Mouse (Mus musculus) layer of hippocampus, adult 9-11 months (tissue): ENCODE data around the gene Rassf8.

Experiments used
- DNase-seq: peaks from one replicate; pipeline ENCODE4 v3.0.0; 2022

Rassf8 gene

DNA sequence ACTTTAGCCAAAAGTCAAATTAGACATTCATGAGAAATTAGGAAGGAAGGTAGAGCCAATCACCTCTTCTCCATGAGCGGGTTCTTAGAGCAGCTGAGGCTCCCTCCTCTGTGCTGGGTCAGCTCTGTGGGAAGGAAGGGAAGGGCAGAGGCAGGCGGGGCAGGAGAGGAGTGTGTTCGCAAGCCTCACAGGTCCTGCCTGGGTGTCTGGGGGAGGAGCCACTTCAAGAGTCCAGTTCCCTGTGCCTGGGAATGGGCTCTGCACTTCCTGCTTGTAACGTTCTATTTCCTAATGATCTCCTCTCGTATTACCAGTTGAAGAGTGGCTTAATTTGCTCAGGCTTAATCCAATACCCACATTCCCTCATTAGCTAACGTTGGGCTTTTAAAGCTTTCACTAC, 32.8 kb downstream of the Rassf8 start:
- DNase-seq, result no peak

DNA sequence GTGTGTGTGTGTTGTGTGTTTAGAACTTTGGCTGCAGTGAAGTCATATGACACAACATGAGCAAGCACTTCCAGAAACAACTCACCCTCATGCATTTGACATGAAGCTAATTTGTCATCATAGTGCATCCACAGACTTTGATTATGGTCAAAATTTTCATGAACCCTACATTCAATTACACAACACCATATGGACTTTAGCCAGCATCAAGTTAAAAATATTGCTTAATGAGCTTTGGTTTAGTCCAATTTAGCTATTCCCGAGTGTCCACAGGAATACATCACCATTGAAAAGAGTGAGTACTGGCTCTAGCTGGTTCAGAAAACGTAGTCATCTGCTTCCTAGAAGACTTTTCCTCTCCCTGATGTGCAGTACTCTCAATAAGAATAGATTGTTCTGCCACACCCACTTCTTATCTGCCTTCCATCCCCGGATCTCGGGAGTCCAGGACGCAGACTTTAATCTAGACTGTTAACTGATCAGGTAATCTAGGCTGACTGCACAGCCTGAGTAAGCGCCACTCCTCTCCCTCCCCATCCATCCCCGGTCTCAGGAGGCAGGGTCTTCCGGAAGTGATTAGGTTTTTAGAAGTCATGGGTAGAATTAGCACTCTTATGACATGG, 33.7 kb downstream of the Rassf8 start:
- DNase-seq, result no peak

DNA sequence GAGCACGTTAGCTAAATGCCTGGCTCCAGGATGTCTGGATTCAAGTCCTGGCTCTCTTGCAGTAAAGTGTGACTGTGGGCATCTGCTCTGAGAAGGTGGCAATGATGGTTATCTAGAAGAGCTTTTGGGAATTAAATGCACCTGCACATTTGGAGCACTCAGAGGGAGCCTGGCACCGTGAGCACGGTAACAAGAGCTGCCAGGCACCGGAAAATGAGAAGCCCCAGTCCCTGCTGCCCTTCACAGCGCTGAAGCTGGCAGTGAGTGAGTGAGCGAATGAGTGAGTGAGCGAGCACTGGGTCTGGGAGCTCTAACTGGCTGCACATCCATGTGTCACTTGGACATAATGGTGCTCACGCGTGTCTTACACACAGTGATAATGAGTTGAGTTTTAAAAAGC, 34.7 kb downstream of the Rassf8 start:
- DNase-seq, result no peak

DNA sequence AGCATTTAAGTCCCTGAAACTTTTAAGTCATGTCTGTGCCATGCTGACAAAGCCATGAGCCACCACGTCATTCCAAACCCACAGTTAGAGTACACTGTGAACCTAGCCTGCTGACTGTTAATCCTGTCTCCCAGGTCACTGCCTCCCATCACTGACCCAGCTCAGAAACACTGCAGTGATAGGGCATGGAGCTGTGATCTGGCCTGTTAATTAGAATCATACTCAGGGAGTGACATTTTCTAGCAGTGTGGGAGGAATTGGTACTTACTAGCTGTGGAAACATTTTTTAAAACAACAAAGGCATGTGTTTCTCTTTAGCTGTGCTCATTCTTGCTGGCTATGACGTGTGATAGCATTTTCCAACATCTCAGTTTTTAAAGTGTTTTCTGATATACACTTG, 35.4 kb downstream of the Rassf8 start:
- no peak for DNase-seq

DNA sequence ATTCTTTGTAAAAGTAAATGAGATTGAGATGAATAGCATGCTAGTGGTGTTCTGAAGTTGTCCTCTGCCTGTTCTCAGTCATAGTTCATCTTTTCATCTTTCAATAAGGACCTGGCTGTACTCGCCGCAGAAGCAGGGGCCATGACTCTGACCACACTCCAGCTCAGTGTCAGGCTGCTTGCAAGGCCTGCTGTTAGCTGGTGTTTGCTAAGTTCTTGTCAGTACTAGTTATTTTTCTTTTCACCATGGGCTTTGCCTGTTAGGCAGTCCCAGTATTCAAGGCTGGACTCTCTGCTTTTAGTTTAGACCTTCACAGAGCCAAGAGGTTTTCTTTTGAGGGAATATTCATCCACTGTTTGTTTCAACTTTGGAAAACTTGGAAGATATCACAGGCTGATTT, 40.8 kb downstream of the Rassf8 start:
- no peak for DNase-seq

DNA sequence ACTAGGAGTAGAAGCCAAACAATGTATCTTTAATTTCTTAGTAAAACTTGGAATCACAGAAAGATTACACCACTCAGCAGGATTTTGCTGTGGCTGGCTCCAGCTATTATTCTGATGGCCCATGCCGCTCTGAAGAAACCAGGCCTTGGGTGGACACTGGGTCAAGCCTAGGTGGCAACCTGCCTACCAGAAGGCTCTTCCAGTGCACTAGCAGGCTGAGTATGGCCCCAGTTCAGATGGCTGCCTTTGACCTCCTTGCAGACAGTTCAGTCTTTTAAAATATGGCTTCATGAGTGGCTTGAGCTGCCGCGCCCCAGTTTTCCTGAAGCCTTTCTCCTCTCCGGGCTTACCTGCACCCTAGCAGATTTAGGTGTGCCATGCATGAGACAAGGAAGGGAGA, 43.2 kb downstream of the Rassf8 start:
- no peak for DNase-seq

DNA sequence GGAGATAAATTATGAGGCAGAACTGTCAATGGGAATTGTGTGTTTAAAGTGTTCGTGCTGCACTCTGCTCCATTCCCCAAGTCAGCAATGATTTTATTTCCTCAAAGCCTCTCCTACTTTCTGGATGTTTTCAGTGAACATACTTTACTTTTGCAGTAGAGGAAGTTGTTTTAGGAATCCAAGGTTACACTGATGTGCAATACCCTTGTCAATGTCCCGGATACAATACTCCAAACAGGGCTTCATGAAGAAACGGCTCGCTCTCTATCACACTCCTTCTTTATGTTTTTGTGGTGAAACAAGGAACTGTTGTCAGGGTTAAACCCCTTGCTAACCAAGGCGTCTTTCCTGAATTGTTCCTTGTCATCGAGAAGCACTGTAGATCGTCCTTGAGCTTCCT, 45.8 kb downstream of the Rassf8 start:
- DNase-seq, result no peak

DNA sequence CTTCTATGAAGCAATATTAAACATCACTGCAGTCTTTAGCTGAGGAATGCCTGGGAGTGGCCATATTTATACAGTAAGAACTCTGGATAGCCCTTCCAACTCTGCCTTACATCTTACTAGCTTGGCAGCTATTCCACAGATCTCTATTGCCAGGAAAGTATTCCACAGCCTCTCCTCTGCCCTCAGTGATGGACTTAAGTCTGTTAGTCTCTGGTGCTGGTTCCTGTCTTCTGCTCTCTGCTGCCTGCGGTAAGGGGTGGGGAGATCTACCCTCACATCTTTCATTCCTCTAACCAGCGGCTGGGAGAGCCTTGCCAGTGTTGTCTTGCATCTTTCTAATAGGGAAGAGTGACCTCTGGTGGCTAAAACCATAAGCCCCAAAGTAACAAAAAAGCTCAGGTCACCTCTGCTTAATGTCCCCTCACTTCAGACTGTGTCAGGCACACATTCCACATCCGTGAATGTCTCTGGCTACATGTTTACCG, 46.6 kb downstream of the Rassf8 start:
- peak; percentile 63 for DNase-seq

DNA sequence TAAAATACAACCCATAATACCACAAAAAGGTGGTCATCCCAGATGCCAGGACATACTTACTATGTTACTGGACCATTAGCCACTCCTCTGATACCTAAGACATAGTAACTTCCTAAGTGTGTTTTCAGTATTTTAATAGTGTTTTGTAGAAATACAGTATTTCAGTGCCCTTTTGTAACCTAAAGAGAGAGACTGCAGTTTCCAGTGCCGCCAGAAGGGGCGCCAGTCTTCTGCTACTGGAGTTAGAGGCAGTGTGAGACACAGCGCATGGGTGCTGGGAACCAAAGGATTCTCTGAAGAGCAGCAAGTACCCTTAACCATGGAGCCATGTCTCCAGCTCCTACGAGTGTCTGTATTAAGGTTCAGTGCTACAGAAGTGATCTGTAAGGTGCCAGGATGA, 48.1 kb downstream of the Rassf8 start:
- no peak for DNase-seq

DNA sequence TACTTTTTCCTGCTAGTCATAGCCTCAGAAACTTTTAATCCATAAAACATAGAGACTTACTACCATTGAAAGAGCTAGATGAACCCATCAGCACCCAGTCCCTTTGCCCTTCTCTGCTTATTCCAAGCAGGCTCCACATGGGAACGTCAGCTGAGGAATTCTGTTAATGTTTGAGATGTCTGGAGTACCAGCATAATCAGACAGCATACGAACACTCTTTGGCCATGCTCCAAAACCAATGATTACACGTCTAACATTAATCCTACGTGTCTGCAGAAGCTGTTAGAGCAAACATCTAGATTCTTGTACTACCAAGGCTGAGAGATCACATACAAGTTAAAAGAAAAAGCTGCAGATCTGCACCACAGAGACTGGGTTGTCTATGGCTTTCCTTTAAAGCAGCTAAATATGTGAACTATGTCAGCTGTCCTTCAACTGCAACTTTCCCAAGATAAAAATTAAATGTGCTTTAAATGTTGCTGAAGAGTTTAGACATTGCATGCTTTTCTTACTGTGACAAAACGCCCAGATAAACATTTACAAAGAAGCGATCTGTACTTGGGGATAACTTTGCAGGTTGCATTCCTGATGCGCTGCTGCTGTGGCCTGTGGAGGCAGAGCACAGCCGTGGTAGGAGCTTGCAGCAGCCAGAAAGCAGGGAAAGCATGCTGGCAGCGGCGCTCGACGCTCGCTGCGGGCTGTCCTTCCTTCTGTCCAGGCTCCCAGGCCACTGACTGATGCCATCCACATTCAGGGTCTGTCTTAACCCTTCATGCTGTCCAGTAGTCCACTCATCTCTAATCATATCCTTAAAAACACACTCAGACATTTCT, 49.9 kb downstream of the Rassf8 start:
- no peak for DNase-seq

DNA sequence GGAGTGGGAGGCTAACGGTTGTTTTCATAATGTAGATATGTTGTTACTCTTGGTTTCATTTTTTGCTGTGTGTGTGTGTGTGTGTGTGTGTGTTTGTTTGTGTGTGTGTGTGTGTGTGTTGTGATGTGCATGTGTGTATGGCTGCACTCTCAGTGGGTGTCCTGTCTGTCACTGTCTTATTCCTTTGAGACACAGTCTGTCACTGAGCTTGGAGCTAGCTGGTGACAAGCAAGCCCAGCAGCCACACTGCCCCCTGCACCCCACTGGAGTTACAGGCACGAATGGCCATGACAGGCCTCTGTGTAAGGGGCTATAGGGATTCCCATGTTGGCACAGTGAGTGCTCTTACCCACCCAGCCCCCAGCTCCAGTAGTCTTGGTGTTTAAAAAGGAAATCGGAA, 51.1 kb downstream of the Rassf8 start:
- no peak for DNase-seq

DNA sequence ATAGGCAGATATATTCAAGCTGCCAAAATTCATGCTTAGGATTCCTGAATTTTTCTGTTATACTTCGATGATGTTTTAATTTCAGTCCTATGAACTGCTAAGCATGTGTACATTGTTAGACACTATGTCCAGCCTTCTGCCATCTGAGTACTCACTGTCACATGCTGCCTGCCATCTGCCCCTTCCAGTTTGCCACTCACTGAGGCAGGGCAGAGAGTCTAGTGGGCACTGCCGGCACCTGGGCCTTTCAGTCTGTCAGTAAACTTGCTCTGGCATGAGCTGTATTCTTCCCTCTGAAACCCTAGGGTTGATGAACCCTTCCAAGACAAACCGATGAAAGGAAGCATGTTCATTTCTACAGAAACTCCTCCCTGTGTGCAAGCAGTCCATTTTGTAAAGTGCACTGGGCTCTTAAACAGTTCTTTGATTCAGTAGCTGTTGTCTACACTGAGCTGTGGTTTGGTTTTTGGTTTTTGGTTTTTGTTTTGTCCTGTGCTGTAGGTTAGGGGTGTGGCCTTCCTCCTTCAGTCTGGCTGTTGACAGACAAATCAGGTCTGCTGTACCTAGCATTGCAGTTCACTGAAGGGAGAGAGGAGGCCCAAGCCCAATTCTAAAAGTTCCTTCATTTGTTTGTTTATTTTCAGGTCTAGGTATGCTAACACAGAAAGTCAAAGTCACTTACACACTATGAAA, 55.4 kb downstream of the Rassf8 start:
- no peak for DNase-seq

DNA sequence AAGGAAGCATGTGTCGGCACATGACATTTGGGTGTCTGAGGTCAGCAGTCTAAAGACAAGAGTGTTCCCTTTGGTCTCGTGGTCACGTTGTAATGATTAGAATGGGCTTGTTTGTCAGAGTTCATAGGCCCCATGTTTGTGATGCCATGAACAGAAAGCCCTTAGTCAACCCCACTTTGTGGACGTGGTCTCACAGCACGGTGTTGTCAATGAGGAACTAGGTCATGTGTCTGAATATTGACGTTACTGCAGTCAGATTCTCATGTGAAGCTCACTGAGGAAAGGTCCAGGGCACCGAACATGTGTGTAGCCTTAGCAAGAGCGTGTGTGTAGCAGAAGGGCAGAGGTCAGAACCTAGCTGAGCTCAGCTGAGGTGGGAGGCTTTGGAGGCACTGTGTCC, 56.3 kb downstream of the Rassf8 start:
- no peak for DNase-seq

DNA sequence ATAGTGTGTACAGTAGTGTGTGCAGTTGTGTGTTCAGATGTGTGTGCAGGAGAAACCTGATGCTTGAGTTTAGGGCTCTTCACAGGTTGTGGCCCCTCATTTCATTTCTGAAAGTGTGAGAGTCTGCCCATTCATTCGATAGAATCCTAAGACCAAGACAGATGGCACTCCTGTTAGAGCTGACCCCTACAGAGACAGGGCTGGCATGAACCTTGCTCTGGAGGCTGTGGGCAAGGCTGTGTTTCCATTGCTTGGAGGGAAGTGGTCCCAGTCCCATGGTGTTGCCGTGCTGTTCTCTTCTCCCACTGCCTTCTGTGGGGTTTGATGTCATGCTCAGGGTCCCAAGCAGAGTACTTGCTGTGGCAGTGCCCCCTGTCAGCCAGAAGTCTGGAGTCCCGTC, 57.7 kb downstream of the Rassf8 start:
- DNase-seq, result no peak

DNA sequence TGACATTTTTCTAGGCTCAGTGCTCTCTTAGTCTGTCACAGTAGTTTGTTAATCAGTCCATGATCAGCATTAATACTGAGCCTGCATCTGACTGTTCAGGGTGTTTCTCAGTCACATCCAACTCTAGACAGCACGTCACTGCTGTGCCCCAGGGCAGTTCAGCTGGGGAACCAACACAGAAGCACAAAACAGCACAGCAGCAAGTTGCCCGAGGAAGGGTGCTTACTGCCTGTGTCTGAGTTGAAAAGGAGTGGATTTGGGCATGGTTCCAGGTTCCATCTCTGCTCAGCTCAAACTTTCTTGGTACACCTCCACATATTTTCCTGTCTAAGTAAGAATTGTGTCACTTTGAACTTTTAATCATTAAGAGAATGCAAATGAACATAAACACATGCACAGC, 60.2 kb downstream of the Rassf8 start:
- DNase-seq, result no peak

DNA sequence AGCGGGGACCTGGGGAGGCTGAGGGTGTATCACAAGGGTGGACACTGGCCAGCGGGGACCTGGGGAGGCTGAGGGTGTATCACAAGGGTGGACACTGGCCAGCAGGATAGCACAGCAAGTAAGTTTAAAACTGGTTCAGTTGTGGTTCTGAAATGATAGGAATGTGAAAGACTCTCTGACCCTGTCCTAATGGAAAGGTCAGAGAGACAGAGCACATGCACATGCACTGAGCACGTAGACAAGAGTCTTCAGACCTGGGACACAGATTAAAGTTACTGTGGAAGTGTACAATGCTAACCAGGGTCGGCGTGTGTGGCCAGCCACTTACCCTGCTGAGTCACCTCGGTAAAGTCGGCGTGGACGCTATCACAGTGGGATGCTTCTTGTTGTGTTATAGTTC, 61.4 kb downstream of the Rassf8 start:
- no peak for DNase-seq

DNA sequence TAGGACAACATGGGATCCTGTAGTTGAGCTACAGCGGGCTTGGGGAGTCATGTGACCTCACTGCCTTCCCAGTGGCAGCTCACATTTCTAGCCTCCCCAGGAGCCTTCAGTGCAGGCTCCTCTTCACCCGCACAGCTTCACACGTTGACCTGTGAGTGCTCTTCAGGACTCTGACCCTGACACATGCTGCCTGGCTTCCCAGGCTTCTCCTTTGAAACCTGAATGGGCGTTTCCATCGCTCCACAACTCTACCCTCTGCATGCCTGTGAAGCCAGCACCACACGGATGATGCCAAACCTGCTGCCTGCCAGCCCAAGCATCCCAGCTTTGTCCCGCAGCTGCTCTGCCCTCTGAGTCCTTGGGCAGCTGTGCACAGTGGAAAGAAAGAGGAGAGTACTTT, 63.0 kb downstream of the Rassf8 start:
- no peak for DNase-seq

DNA sequence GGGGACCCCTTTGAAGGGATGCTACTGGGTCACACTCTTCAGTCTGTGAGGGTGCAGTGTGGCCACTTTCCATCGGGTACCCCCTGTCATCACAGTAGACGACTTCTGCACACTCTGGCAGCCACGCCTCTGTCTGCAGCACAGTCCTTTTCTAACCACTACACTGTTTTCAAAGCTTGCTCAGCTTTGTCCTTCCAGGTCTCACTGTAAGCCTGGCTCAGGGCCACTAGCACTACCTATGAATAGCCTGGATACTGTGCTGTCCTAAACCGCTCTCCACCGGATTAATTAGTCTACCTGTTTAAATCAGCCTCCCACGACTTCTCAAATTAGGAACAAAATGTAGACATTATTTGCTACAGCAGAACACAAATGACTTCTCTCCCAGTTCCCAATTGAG, 63.5 kb downstream of the Rassf8 start:
- no peak for DNase-seq

DNA sequence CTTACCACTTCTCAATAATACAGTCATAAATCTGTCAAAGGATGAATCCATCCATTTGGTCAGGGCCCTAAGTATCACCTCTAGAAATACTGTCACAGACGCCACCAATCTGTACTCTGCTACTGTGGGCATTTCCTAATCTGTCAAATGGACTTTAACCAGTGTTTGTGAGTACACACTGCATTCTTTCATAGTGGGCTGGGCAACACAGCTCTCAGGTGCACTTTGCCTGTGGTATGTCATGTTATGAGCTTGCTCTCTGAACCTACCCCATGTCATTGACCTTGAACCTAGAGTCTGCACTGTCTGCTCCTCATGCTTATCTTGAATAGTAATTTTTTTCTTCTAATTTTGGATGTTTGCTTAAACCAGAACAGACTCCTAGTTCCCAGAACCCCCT, 64.6 kb downstream of the Rassf8 start:
- no peak for DNase-seq

DNA sequence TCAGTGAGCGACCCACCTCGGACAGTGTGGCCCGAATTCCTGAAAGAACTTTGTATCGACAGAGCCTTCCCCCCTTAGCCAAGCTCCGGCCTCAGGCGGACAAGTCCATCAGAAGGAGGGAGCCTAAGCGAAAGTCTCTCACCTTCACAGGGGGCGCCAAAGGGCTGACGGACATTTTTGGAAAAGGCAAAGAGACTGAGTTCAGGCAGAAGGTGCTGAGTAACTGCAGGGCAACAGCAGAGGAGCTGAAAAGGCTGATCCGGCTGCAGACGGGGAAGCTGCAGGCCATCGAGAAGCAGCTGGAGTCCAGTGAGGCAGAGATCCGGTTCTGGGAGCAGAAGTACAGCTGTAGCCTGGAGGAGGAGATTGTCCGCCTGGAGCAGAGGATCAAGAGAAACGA, 68.7 kb downstream of the Rassf8 start:
- no peak for DNase-seq

DNA sequence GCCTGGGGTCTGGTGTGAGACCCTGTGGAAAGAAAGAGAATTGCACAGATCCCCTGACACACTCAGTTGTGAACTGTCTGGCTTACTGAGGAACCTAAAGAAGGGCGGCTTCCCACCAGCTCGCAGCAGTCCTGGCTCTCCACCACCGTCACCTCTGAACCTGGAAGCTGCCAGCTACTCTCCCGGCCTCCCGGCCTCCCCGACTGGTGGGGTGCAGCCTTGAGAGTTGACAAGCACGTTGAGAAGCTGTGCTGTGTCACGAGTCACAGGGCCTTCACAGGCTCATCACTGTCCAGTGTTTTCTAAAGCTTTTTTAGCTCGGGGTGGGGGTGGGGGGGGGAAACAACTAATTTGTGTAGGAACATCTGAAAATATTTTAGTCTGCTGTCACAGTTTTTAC, 72.6 kb downstream of the Rassf8 start:
- no peak for DNase-seq

DNA sequence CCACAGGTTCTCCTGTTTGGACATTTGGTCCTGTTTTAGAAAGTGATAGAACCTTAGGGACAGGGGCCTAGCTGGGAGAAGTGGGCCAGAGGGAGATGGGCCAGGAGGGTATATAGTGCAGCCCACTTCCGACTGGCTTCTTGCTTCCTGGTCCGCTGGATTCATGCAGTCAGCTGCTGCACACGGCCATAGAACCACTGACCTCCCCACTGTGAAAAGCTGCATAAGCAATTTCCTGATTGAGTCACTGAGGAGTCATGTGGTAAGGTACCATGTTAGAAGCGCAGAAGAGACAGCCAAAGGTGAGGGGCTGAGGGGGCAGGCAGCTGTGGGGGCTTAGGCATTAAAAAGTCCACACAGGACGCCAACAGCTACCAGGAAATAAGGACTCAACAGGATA, 75.7 kb downstream of the Rassf8 start:
- no peak for DNase-seq

DNA sequence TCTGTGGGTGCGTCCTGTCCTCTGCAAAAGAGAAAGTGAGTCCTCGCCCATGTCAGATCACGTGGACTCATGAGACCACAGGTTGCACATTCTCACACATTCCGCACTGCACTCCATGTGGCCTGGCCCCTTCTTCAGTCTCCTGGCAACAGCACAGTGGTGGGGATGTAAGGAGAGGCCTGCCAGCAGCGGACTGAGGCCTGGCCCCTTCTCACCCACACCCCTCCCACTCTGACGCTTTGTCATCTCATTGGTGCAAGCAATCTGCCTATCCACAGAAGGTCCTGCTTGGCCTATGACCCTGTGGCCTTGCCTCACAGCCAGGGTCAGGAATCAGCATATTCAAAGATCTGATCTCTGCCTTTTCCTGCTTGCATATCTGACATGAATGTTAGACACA, 76.6 kb downstream of the Rassf8 start:
- DNase-seq, result no peak

DNA sequence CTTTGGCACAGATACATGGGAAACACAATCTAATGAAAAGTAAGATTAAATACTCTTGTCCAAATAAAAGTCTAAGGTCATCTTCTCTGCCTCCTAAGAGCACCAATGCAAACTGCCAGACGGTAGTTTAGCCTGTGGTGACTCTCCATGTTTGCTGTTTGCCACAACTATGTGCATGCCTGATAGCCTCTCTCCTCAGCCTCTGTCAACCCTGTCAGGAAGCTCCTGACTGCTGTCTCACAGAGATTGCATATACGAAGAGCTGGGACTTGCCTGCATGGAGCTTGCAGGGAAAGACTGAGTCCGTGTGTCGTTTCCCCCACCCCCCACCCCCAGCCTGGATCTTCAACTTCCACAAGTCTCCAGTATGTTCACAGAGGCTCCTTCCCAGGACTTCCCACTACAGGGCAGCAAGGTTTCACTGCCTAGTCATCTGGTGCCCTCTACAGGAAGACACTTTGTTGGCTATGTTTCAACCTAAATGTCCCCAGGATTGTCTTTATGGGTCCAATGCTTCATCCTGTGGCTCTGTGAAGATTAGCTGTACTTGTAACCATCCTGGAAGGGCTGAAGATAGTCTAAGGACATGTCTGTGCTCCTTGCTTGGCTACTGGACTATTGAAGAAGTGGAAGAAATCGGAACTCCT, 77.2 kb downstream of the Rassf8 start:
- DNase-seq, result no peak
